Mouse (Mus musculus) left cerebral cortex, adult 9 months (tissue): ENCODE data around the gene Tmx4.
A peak's percentile ranks its signal among the peaks of the same experiment; 100 is the strongest.

Source experiments
- DNase-seq, 2 experiments: peaks; one replicate each; pipeline ENCODE4 v3.0.0; 2022; ENCODE audit warnings: low spot score in 2 of 2

The Tmx4 gene

DNA sequence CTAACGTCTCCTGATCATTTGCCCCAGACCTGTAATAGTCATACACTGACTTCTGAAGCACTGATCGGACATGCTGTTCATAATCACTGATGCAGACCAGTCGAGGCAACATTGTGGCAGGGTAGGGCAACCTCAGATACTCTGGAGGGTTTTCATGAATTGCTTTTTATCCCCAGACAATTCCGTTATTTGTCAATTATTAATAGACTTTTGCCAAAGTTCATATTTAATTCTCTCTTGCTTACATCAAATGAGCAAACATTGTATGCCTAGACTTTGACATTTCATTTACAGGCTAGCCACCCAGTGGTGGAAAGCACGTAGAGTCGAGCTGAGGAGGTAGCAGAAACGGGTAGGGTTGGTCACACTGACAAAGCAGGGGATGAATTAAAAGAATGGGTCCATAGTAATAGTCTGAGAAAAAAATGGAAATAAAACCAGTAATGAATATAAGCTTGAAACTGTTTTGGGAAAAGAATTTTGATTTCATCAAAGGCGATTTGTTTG, 89.7 kb downstream of the Tmx4 start, which contains the start of gene Hao1:
Hao1 (minus strand) TSS at position 148 of the 507 bp plus-strand sequence.
- DNase-seq: no peak

DNA sequence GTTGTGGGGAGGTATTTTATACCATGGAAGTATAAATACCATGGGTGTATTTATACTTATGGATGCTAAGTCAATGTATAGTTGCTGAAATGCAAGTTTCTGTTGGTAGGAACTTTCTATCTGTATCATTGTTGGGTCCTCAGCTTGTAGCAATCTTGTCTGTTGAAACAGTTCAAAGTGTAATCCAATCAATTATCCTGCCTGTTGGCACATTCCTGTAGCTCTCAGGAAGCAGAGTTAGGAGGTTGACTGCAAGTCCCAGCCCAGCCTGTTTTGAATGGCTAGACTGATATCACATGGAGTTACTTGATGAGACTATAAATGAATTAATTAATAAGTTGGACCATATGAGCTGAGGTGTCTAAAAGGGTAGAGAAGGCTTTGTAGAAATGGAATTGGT, 91.6 kb downstream of the Tmx4 start:
- no peak for DNase-seq

DNA sequence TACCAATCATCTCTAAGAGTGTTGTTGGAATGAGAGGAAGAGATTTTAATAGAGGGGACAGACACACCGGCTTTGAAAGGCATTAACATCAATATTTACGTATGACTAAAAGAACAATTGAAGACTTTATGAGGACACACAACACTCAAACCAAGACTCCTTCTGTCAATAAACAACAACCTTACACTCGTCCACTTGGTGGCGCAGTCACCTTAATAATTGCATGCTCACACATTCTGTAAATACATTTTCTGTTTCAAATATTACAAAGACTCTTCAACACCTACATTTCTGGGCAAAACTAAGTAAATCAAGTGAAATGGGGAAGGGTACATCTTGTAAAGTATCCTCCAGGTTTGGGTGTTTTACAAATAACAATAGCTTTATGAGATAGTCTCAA, 94.2 kb downstream of the Tmx4 start:
- DNase-seq: peak in 1 of 2 experiments; percentile 74

DNA sequence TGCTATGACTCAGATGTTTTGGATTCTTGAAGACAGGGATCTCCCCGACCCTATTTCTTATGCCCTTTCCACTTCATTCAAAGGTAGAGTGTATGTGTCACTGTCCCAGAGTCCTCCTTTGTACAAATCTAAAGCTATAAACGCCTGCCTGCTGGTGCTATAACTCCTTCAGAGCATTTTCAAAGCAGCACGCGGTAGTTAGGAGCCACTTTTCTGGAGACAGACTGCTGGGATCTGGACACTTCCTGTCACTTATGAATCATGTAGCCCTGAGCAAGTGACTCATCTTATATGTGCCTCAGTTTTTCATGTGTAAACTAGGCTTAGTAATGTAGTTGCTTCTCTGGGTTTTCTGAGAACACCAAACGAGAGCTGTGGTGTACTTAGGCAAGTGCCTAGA, 98.8 kb downstream of the Tmx4 start:
- no peak for DNase-seq

DNA sequence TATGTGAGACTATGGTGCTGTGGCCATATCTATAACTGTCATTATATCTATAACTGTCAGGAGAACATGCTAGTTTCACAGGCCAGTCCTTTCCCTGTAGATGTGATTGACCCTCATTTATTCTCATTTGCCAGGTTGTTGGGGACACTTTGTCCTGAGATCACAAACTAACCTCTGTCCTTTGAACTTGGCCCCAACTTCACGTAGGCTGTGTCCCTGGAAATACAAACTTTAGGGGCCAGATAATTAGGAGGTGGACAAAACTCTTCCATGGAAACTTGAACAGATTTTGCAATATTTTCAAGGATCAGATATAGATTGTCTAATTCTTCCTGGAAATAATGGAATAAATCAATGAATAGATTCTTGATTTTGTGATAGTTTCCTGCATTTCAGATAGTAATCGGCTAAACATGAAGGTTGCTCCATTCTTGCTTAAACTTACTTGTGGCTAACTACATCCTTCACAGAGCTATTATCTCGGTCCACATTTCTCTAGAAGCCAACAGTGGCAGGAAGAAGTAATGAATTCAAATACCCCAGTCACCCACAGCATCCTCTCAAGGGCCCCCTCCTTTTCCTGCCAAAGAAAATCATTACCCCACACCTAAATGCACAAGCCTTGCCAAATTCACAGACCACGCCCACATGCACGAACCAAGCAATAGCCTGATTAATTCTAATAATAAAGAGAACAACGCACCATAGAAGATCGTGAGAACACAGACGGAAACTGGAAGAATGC, 99.5 kb downstream of the Tmx4 start:
- no peak for DNase-seq
